Mouse (Mus musculus): ENCODE results near the gene Notch3. TPM values are rescaled to one million over a fixed set of nuclear protein-coding genes. Genes with fewer than 3 reads are reported as not detected.

Notch3 gene
- not detected for polyA plus RNA-seq (2014; fragmentation: Illumina TruSeq; extraction: RNeasy Lipid Tissue Mini Kit (QIAGEN cat#74804); ENCODE audit: low read depth, low replicate concordance)

DNA sequence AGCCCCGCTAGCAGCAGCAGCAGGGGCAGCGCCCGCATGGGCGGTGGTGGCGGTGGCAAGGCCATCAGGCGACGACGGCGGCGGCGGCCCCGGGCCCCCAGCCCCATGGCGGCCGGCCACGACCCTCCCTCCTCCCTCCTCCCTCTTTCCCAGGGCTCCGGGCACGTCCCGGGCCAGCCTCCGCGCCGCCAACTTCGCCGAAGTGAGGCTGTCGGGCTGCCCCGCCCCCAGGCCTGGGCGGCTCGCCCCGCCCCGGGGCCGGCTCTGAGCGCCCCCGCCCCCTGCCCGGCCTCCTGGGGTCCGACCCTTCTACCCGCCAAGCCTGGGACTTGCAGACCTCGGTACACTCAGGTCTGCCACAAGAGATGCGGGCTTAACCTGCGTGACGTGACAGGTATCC is at the start of gene Notch3:
TSS of gene Notch3 (minus strand) at position 166 of the 400 bp plus-strand sequence.

DNA sequence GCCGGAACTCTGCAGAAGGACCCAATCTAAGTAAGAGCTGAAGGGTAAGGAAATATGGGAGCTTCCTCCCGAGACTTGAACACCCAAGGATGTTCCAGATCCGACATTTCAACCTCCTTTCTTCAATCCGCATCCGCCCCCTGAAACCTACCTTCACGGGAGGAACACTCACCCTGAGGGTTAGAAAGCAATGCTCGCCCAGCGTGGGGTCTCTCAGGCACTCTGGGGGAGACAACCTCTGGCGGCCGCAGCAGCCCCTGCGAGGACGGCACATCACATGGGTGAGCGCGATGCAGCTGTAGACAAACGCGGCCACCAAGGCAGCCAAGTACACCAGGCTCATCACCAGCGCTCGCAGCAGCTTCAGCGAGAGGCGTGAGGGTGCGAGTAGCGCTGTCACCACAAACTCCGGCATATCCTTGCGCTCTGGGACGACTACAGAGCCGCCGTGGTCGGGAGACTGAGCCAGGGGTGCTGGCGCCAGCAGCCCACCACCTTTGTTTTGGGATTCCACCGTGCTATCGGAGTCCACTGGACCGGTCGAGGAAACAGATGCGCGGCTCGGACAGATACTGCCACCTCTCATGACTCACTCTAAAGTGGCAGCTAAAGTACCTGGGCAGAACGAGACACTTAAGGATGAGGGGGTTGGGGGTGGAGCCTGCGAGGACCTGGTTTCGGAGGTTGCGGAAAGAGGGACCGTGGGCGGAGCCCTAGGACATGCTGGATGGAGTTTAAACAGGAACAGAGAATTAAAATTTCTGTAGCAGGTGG is 22.4 kb upstream of the Notch3 start, which contains the start of gene Ephx3:
TSS of gene Ephx3 (minus strand) at position 687 of the 774 bp plus-strand sequence.

Other genes with a start within 250 kb of the Notch3 start
- gene Rrp1b, start 130.8 kb downstream of the Notch3 start, polyA plus RNA-seq (2014; fragmentation: Illumina TruSeq; extraction: RNeasy Lipid Tissue Mini Kit (QIAGEN cat#74804); ENCODE audit: low read depth, low replicate concordance) = 0.69 TPM
- gene Hsf2bp, start 130.5 kb downstream of the Notch3 start, polyA plus RNA-seq (2014; fragmentation: Illumina TruSeq; extraction: RNeasy Lipid Tissue Mini Kit (QIAGEN cat#74804); ENCODE audit: low read depth, low replicate concordance) = not detected
- not detected for gene Ephx3, start 22.7 kb upstream of the Notch3 start, polyA plus RNA-seq (2014; fragmentation: Illumina TruSeq; extraction: RNeasy Lipid Tissue Mini Kit (QIAGEN cat#74804); ENCODE audit: low read depth, low replicate concordance)
- 14.7 TPM for gene Brd4, start 117.9 kb upstream of the Notch3 start, polyA plus RNA-seq (2014; fragmentation: Illumina TruSeq; extraction: RNeasy Lipid Tissue Mini Kit (QIAGEN cat#74804); ENCODE audit: low read depth, low replicate concordance)
- gene Akap8, start 154.4 kb upstream of the Notch3 start, polyA plus RNA-seq (2014; fragmentation: Illumina TruSeq; extraction: RNeasy Lipid Tissue Mini Kit (QIAGEN cat#74804); ENCODE audit: low read depth, low replicate concordance) = 30.3 TPM
- gene Akap8l, start 183.8 kb upstream of the Notch3 start, polyA plus RNA-seq (2014; fragmentation: Illumina TruSeq; extraction: RNeasy Lipid Tissue Mini Kit (QIAGEN cat#74804); ENCODE audit: low read depth, low replicate concordance) = 20.1 TPM
- 1.0 TPM for gene Wiz, start 222.6 kb upstream of the Notch3 start, polyA plus RNA-seq (2014; fragmentation: Illumina TruSeq; extraction: RNeasy Lipid Tissue Mini Kit (QIAGEN cat#74804); ENCODE audit: low read depth, low replicate concordance)
- 0.16 TPM for gene Rasal3, start 236.7 kb upstream of the Notch3 start, polyA plus RNA-seq (2014; fragmentation: Illumina TruSeq; extraction: RNeasy Lipid Tissue Mini Kit (QIAGEN cat#74804); ENCODE audit: low read depth, low replicate concordance)